Mouse (Mus musculus): ENCODE measurements around the gene Lrrc42.

Lrrc42 gene

DNA sequence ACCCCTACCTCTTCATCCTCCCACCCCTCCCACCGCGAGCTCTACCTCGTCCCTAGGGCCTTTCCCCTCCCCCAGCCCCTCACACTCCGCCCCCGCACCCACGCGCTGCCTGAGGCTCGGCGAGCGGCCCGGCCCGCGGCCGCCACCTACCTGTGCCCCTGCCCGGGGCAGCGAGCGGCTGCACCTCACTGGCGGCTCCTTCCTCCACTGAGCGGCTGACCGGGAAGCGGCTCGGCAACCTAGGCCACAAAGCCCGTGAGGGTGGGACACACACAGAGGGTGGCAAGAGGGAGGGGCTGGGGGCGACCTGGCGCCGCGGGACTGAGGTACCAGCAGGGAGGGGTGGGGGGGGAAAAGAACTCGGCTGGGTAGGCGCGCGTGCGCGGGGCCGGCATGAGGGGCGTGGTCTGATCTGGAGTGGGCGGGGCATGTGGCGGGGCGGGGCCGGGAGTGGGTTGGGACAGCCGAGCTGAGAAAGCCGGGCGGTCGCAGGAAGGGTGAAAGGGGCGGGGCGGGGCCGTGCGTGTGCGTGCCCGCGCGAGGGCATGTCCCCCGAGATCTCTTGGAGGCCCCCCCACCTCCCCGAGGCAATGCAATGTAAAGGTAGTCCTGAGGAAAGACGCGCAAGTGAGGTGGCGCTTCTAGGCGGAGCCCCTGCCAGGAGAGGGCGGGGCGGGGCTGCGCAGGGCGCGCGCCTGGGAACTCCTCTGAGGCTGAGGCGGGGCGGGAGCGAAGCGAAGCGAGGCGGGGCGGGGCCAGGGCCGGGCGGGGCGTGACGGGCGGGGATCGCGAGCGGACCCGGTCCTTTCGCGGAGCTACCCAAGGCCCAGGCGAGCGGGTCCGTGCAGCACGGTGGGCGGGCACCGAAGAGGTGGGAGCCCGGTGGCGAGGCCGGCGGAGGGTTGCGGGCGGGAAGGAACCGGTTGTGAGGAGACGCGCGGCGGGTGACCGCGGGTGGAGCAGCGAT, at the start of gene Lrrc42, which contains the start of gene Hspb11:
Gene Lrrc42, minus strand, starts transcription at position 408 of the 967 bp plus-strand sequence.
Gene Hspb11, plus strand, starts transcription at position 469 of the 967 bp plus-strand sequence.
- peak; percentile 93 for DNase-seq (ENCODE audit: low read depth, low spot score)

DNA sequence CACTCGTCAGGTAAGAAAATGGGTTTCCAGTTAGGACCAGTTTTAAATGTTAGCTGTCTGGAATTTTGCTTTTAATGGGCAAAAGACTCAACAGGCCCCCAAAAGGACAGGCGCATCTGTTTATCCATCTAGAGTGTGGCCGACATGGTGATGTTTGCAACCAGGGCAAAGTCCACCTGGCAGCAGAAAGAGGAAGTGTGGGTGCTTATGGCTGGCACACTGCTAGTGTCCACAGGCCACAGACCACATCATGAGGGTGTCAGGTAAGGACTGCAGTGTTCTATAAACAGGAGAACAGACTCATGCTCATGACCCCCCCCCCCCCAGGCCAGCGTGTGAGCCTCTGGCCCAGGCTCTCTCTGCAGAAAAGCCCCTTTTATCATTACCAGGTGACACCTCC, 49.5 kb upstream of the Lrrc42 start:
- no peak for DNase-seq (ENCODE audit: low read depth, low spot score)

- no peak for DNase-seq (ENCODE audit: low read depth, low spot score)
These were observed 48.9 kb upstream of the Lrrc42 start for GRCm38 (mm10) chr4:107302221-107302620.

DNA sequence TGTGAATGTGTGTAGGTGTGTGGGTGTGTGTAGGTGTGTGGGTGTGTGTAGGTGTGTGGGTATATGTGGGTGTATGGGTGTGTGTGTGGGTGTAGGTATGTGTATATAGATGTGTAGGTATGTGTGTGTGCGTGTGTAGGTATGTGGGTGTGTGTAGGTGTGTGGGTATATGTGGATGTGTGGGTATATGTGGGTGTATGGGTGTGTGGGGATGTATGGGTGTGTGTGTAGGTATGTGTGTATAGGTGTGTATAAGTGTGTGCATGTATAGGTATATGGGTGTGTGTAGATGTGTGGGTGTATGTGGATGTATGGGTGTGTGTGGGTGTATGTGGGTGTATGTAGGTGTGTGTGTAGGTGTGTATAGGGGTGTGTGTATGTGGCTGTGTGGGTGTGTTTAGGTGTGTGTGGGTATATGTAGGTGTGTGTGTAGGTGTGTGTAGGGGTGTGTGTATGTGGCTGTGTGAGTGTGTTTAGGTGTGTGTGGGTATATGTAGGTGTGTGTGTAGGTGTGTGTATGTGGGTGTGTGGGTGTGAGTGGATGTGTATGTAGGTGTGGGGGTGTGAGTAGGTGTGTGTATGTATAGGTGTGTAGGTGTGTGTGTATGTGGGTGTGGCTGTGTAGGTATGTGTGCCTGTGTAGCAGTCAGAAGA, 47.7 kb upstream of the Lrrc42 start:
- DNase-seq (ENCODE audit: low read depth, low spot score) = no peak

DNA sequence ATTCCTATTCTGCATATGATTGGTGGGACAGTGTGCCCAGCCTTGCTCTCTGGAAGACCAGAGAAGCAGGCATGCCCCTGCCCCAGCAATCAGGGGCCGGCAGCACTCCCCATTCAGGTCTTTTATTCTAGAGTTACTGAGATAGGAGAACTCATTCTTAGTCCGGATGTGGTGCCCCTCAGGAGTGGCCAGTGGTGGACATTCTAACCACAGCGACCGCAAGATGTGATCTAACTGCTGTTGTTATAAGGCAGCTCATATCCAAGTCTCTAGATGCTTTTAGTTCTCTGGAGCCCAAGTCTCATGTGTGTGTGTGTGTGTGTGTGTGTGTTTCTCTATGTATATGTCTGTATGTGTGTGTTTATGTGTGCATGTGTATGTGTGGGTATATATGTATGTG, 47.0 kb upstream of the Lrrc42 start:
- DNase-seq (ENCODE audit: low read depth, low spot score) = no peak

DNA sequence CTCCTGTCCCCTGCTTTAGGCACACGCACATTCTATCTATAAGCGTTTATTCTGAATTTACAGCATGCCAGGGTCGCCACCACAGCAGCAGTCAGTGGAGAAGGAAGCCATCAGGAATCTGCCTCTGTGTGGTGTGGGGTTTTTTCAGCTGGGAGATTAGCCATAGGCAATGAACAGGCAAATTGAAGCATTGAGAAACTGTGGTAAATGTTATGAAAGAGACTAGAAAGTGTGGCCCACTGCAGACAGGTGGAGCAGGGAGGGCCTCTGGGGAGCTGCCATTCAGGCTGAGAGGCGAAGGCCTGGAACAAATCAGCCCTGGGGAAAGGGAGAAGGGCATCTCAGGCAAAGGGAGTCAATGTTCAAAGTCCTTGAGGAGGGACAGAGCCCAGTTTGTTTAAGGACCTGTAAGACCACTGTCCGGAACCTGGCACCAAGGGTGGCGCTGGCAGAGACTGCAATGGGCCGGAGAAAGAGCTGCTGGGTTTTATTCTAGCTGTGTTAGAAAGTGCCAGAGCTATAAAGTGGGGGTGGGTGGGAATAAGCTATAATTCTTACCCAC, 46.5 kb upstream of the Lrrc42 start:
- no peak for DNase-seq (ENCODE audit: low read depth, low spot score)

DNA sequence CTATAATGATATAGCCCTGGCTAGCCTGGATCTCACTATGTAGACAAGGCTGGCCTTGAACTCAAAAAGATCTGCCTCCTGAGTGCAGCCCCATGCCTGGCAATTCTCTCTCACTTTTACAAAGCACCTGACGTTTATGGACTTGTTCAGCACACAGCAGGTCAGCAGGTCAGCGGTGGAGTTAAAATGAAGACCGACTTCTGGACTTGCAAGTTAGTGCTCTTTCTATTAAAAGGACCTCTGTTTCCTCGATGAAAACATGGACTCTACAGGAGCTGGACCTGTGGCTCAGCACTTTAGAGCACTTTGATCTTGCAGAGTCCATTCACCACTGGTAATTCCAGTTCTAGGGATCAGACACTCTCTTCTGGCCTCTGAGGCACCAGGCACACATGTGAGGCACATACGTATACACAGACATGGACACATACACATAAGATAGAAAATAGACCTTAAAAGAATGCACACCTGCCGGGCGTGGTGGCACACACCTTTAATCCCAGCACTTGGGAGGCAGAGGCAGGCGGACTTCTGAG, 44.8 kb upstream of the Lrrc42 start:
- no peak for DNase-seq (ENCODE audit: low read depth, low spot score)

- no peak for DNase-seq (ENCODE audit: low read depth, low spot score)
These were observed 38.9 kb upstream of the Lrrc42 start for GRCm38 (mm10) chr4:107292273-107292662.

GRCm38 (mm10) chr4:107291611-107292272, 38.4 kb upstream of the Lrrc42 start:
- DNase-seq (ENCODE audit: low read depth, low spot score) = peak; percentile 60

- no peak for DNase-seq (ENCODE audit: low read depth, low spot score)
These were observed 34.2 kb upstream of the Lrrc42 start for GRCm38 (mm10) chr4:107287517-107287916.

DNA sequence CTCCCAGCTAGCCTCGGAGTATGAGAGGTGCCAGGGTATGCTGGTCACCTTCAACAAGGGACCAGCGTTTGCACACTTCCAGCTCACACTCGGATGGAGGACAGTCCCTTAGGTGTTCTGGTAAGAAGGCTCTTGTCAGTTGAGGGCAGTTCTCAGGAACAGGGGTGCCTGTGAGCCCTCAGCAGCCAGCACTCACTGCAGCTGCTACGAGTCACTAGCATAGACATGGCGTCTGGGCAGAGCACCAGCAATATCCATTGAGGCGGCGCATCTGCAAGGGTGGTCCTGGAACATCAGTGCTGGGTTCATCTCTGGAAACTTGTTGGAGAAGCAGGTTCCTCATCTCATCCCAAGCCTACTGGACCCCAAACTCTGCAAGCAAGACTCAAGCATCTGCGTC, 33.1 kb upstream of the Lrrc42 start:
- DNase-seq (ENCODE audit: low read depth, low spot score) = no peak

GRCm38 (mm10) chr4:107285446-107286200, 32.3 kb upstream of the Lrrc42 start:
- peak; percentile 10 for DNase-seq (ENCODE audit: low read depth, low spot score)

- DNase-seq (ENCODE audit: low read depth, low spot score) = no peak
These were observed 27.6 kb upstream of the Lrrc42 start for GRCm38 (mm10) chr4:107280843-107281475.

- DNase-seq (ENCODE audit: low read depth, low spot score) = no peak
These were observed 24.9 kb upstream of the Lrrc42 start for GRCm38 (mm10) chr4:107278188-107278707.

- no peak for DNase-seq (ENCODE audit: low read depth, low spot score)
These were observed 21.2 kb upstream of the Lrrc42 start for GRCm38 (mm10) chr4:107274511-107274910.

DNA sequence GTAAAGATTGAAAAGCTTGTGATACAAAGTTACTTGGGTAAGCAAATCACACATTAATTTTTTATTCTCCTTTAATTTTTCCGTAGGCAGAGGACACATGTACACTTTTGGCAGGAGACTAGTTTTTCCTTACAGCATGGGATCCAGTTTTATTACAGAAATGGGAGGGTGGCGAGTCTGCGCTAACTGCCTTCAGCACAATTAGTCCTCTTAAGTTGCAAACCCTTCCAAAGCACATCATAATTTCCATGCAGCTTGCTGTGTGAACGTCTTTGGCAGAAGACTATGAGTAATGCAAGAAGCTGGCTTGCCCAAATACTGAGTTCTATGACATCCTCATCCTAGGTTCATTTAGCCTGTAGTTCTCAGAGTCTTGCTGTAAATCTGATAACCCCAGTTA, 20.4 kb upstream of the Lrrc42 start:
- DNase-seq (ENCODE audit: low read depth, low spot score) = no peak

DNA sequence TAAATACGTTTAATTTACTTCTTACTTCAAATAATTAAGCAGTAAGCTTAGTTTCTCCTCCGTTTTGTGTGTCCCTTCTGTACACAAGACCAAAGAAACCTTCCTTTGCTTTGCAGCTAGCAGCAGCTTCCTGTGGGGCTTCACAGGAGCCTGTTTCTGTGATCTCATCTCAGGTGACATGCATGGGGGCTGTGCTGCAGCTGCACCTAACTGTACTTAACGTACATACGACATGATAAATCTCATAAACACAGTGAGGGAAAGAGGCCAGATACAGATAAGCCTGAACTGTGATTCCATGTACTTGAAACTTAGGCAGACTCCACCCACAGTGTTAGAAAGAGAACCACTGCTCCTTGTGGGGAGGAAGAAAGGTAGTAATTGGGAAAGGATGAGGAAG, 6.7 kb upstream of the Lrrc42 start:
- no peak for DNase-seq (ENCODE audit: low read depth, low spot score)

DNA sequence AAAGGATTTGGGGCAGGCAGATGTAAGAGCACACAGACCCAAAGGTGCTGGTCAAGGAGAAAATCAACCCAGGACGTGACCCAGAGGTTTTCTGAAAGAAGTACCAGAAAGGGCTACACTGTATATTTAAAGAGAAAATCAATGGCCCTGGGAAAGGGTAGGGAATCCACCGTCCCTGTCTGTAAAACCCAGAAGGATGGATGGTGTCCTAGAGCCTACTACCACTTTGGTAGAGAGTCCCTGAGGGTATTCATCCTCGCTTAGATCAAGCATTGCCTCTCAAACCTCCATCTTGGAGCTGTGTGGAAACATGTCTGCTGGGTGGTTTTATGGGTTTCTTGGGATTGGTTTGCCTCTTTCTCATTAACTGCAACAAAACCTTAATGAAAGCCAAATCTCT, 1.1 kb upstream of the Lrrc42 start:
- DNase-seq (ENCODE audit: low read depth, low spot score) = no peak

GRCm38 (mm10) chr4:107252522-107252921, 810 bp downstream of the Lrrc42 start:
- DNase-seq (ENCODE audit: low read depth, low spot score) = no peak

GRCm38 (mm10) chr4:107250494-107250893, 2.8 kb downstream of the Lrrc42 start:
- DNase-seq (ENCODE audit: low read depth, low spot score) = no peak
